Mouse (Mus musculus) intestine, postnatal 0 days (tissue): Measurements from ENCODE around the gene Vmn2r121. TPM values are rescaled to one million over a fixed set of nuclear protein-coding genes. Genes with fewer than 3 reads are reported as not detected.

Source experiments
- ATAC-seq: fragments of 200-750 bp; cut with Nextera tagmentation; 2 replicates; pipeline ENCODE4 v1.8.0; 2017; ENCODE audit warnings: mild to moderate bottlenecking, moderate TSS enrichment, moderate library complexity
- H3K27ac ChIP-seq: fragments of 300-500 bp; sonication (generic); 2 replicates; pipeline ENCODE4 v1.5.1; 2014; ENCODE audit warnings: mild to moderate bottlenecking, low read depth, low read length, moderate library complexity
- H3K27me3 ChIP-seq: fragments of 300-500 bp; sonication (generic); replicated peaks from 2 replicates; pipeline ENCODE4 v1.6.1; 2014; ENCODE audit warnings: low read length, mixed read lengths; ENCODE audit not compliant: control insufficient read depth, insufficient read depth
- H3K36me3 ChIP-seq: fragments of 300-500 bp; sonication (generic); 2 replicates; pipeline ENCODE4 v1.6.1; 2014; ENCODE audit warnings: mild to moderate bottlenecking, moderate library complexity; ENCODE audit not compliant: control insufficient read depth, insufficient read depth
- H3K4me1 ChIP-seq: fragments of 300-500 bp; sonication (generic); replicated peaks from 2 replicates; pipeline ENCODE4 v1.6.1; 2014; ENCODE audit warnings: antibody characterized with exemption, low read length, mixed read lengths; ENCODE audit not compliant: control insufficient read depth, insufficient read depth
- H3K4me2 ChIP-seq: fragments of 300-500 bp; sonication (generic); replicated peaks from 2 replicates; pipeline ENCODE4 v1.6.1; 2014; ENCODE audit warnings: low read depth, mild to moderate bottlenecking, moderate library complexity
- H3K4me3 ChIP-seq: fragments of 300-500 bp; sonication (generic); 2 replicates; pipeline ENCODE4 v1.5.1; 2014; ENCODE audit warnings: low read depth, low read length
- H3K9ac ChIP-seq: fragments of 300-500 bp; sonication (generic); 2 replicates; pipeline ENCODE4 v1.6.1; 2014; ENCODE audit warnings: mild to moderate bottlenecking, low read depth, low read length
- H3K9me3 ChIP-seq: fragments of 300-500 bp; sonication (generic); 2 replicates; pipeline ENCODE4 v1.6.1; 2016; ENCODE audit warnings: mixed run types; ENCODE audit not compliant: control insufficient read depth
- CTCF ChIP-seq: sonication (generic); IDR thresholded peaks from 2 replicates; pipeline ENCODE4 v1.5.1; 2016; ENCODE audit warnings: low read depth, mild to moderate bottlenecking, control low read depth, antibody characterized with exemption, moderate library complexity
- WGBS: fragments of 180-500 bp; shearing (Covaris S2); extraction: QIAGEN DNeasy Blood & Tissue Kit; methylation state at CpG from one replicate; pipeline ENCODE4 v1.1.7; 2014; 5-methylcytosine and 5-hydroxymethylcytosine counted together
- polyA plus RNA-seq: library from polyadenylated mRNA; unstranded; fragments of >200 nt; fragmentation: Nextera tagmentation; extraction: Ambion mirVana; gene quantifications from 2 replicates; pipeline ENCODE4 v1.2.1, GENCODE M21; 2015

Gene Vmn2r121
- polyA plus RNA-seq, result not detected in 2 replicates

DNA sequence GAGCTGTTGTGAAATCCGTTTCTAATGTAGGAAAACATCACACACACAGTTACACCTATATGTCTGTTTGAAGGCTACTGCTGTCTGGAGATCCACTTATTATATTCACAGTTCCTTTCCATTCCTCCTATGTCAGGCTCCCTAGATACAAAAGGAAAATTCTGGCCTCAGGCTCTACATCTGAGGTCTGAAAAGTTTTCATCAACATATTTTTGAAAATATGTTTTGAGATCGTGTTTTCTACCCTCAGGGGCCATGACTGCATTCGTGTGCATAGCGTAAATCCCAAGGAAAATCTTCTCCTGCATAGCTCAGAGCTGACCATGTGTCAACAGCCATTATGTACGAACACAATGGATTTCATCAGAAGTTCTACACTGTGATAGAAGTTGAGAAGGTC, at the start of gene Vmn2r121:
Gene Vmn2r121, minus strand, starts transcription at position 101 of the 400 bp plus-strand sequence.
- Histone ChIP-seq H3K4me3 (no peak within 1 kb of the TSS), H3K27me3 (no peaks in the 10 kb centered on the region), H3K4me2 (no peak within 1 kb of the TSS), H3K9ac (no peak within 1 kb of the TSS), H3K4me1 (no peaks in the 10 kb centered on the region), H3K27ac (no peak within 1 kb of the TSS), H3K36me3 (no peaks in the 10 kb centered on the region), H3K9me3 (no peaks in the 10 kb centered on the region)
- 61% methylated on average over 5 of the region's 5 CpGs for WGBS
- TF ChIP-seq CTCF, result no peak
- ATAC-seq, result no peak
